Mouse (Mus musculus): ENCODE data around the gene Gbx1.
A peak's percentile ranks its signal among the peaks of the same experiment; 100 is the strongest.

DNA sequence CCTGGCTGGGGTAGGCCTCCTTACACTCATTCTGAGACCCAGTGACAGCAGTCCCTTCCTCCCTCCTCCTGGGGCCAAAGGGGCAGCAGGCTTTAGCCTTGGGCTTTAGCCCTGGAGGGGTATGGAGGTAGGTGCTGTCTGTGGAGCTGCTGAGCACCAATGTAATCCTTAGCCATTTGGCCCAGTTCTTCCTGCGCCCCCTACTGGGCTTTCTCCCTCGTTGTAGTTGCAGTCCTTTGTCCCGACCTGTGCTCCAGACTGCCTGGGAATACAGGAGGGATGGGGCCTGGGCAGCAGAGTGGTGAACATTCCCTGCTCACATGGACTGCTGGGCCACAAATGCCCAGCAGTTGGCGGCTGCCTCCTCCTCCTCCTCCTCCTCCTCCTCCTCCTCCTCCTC lies 45.4 kb downstream of the Gbx1 start:
- TF ChIP-seq CTCF (IDR thresholded peaks at IDR 0.05; ENCODE audit: low read depth) (peak; percentile 77), EP300 (IDR thresholded peaks at IDR 0.05; ENCODE audit: low read depth) (no peak)
